Mouse (Mus musculus) myocyte (in vitro differentiated cells): Measurements from ENCODE around the gene Ado.

Experiments
- CEBPB ChIP-seq: IDR thresholded peaks from 2 replicates; pipeline ENCODE4 v1.6.1; 2011; ENCODE audit warnings: mild to moderate bottlenecking, moderate library complexity; ENCODE audit not compliant: poor library complexity, insufficient read depth, severe bottlenecking
- E2F4 ChIP-seq: IDR thresholded peaks from one replicate; pipeline ENCODE4 v1.6.1; 2011; ENCODE audit warnings: mild to moderate bottlenecking, control low read depth, moderate library complexity; ENCODE audit not compliant: insufficient read depth
- MAX ChIP-seq: IDR thresholded peaks from one replicate; pipeline ENCODE4 v1.6.1; 2011; ENCODE audit warnings: low read depth, mild to moderate bottlenecking, control low read depth
- POLR2A ChIP-seq: IDR thresholded peaks from one replicate; pipeline ENCODE4 v1.6.1; 2011; ENCODE audit warnings: low read depth, mild to moderate bottlenecking, control low read depth, moderate library complexity; ENCODE audit not compliant: insufficient read length
- POLR2AphosphoS2 ChIP-seq: IDR thresholded peaks from one replicate; pipeline ENCODE4 v1.6.1; 2011; ENCODE audit warnings: low read depth, control low read depth; ENCODE audit not compliant: insufficient read length
- SRF ChIP-seq: IDR thresholded peaks from one replicate; pipeline ENCODE4 v1.6.1; 2011; ENCODE audit warnings: low read depth; ENCODE audit not compliant: control insufficient read depth, insufficient read length
- TCF12 ChIP-seq: IDR thresholded peaks from one replicate; pipeline ENCODE4 v1.6.1; 2011; ENCODE audit warnings: mild to moderate bottlenecking, control low read depth; ENCODE audit not compliant: poor library complexity, insufficient read depth, severe bottlenecking
- TCF3 ChIP-seq: IDR thresholded peaks from one replicate; pipeline ENCODE4 v1.6.1; 2011; ENCODE audit warnings: low read depth, control low read depth; ENCODE audit not compliant: insufficient read length
- USF1 ChIP-seq: IDR thresholded peaks from one replicate; pipeline ENCODE4 v1.6.1; 2011; ENCODE audit warnings: low read depth, mild to moderate bottlenecking, control low read depth, moderate library complexity

DNA sequence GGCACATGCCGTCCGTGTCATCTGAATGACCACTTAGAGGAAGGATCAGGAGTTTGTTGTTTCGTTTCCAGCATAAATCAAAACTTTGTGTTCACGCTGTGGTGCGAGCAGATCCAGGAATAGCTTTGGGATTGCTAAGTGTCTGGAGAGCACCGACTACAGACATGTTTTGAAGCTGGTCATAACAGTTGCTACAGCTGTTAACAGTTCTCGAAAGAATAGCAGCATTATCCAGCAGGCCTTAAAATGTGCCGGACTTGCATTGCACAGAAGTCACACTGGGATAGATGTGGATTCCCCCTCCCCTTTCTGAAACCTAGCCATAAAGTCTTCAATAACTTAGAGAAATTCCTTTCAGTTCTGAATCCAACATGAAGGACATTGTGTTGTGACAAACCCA is 24.6 kb upstream of the Ado start:
- TF ChIP-seq POLR2A: no peak
- TF ChIP-seq E2F4: no peak
- TF ChIP-seq CEBPB: no peak
- no peak for TF ChIP-seq POLR2AphosphoS2
- TF ChIP-seq TCF3: no peak
- no peak for TF ChIP-seq SRF
- TF ChIP-seq USF1: no peak
- TF ChIP-seq TCF12: no peak
- TF ChIP-seq MAX: no peak
